Mouse (Mus musculus) liver, embryonic 11.5 days (tissue): ENCODE measurements around the gene Ankrd17. TPM values are rescaled to one million over a fixed set of nuclear protein-coding genes. Genes with fewer than 3 reads are reported as not detected.

Source experiments
- ATAC-seq: fragments of 200-750 bp; cut with Nextera tagmentation; replicated peaks from 2 replicates; pipeline ENCODE4 v1.8.0; 2017; ENCODE audit warnings: moderate number of reproducible peaks, mild to moderate bottlenecking, moderate TSS enrichment, moderate library complexity; ENCODE audit not compliant: low FRiP score
- DNase-seq: peaks from one replicate; pipeline ENCODE4 v3.0.0-alpha.2; 2017; ENCODE audit warnings: low spot score
- H3K27ac ChIP-seq: fragments of 300-500 bp; sonication (generic); 2 replicates; pipeline ENCODE4 v1.5.1; 2014; ENCODE audit warnings: mild to moderate bottlenecking, low read depth, low read length, control low read depth
- H3K27me3 ChIP-seq: fragments of 300-500 bp; sonication (generic); replicated peaks from 2 replicates; pipeline ENCODE4 v1.6.1; 2014; ENCODE audit warnings: low read length, mixed read lengths; ENCODE audit not compliant: control insufficient read depth, insufficient read depth
- H3K36me3 ChIP-seq: fragments of 300-500 bp; sonication (generic); 2 replicates; pipeline ENCODE4 v1.6.1; 2014; ENCODE audit warnings: mild to moderate bottlenecking, low read length, moderate library complexity, mixed read lengths; ENCODE audit not compliant: control insufficient read depth, insufficient read depth
- H3K4me1 ChIP-seq: fragments of 300-500 bp; sonication (generic); replicated peaks from 2 replicates; pipeline ENCODE4 v1.6.1; 2014; ENCODE audit warnings: low read length, mixed read lengths; ENCODE audit not compliant: control insufficient read depth, insufficient read depth
- H3K4me2 ChIP-seq: fragments of 300-500 bp; sonication (generic); 2 replicates; pipeline ENCODE4 v1.6.1; 2014; ENCODE audit warnings: mild to moderate bottlenecking, control low read depth, moderate library complexity
- H3K4me3 ChIP-seq: fragments of 300-500 bp; sonication (generic); 2 replicates; pipeline ENCODE4 v1.5.1; 2014; ENCODE audit warnings: low read depth, low read length, control low read depth
- H3K9ac ChIP-seq: fragments of 300-500 bp; sonication (generic); 2 replicates; pipeline ENCODE4 v1.6.1; 2014; ENCODE audit warnings: low read depth, low read length, control low read depth
- H3K9me3 ChIP-seq: fragments of 300-500 bp; sonication (generic); 2 replicates; pipeline ENCODE4 v1.6.1; 2016; ENCODE audit warnings: low read length, inconsistent platforms, mixed read lengths; ENCODE audit not compliant: control insufficient read depth
- WGBS: fragments of 180-500 bp; shearing (Covaris S2); extraction: QIAGEN DNeasy Blood & Tissue Kit; methylation state at CpG from one replicate; pipeline ENCODE4 v1.1.7; 2014; 5-methylcytosine and 5-hydroxymethylcytosine counted together
- polyA plus RNA-seq: library from polyadenylated mRNA; unstranded; fragments of >200 nt; fragmentation: Nextera tagmentation; extraction: Ambion mirVana; gene quantifications from 2 replicates; pipeline ENCODE4 v1.2.1, GENCODE M21; 2014

Ankrd17 gene
- polyA plus RNA-seq, 1 experiment from 2014 or later: 32.2 TPM

GRCm38 (mm10) chr5:90381458-90381857 lies 15.1 kb upstream of the Ankrd17 start:
- WGBS: 81% methylated on average over 4 of the region's 4 CpGs
- H3K4me1 ChIP-seq: no peaks in the 10 kb centered on the region
- H3K27me3 ChIP-seq: no peaks in the 10 kb centered on the region
- ATAC-seq: no peak
- no peaks in the 10 kb centered on the region for H3K36me3 ChIP-seq
- H3K27ac ChIP-seq: no peak overlapping the region
- H3K9me3 ChIP-seq: no peaks in the 10 kb centered on the region
- no peak overlapping the region for H3K9ac ChIP-seq
- no peak for DNase-seq
- H3K4me3 ChIP-seq: no peak overlapping the region
- H3K4me2 ChIP-seq: no peak overlapping the region

DNA sequence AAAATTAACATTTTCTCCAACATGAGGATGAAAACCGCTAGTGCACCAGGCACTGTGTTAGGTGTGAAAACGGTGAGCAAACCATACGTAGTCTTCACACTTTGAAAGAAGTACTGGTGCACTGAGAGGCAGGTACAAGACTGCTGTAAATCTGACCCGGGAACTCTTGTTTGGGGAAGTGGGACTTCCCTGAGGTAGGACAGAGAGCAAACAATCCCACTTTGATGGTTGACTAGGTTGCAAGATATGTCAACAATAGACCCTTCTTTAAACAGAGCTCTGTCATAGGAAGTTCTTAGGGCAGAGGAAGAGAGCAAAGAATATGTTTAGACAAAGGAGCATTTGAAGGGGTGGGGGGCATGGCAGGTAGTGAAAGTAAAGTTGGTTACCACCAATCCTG lies 7.3 kb upstream of the Ankrd17 start:
- H3K36me3 ChIP-seq: no peaks in the 10 kb centered on the region
- H3K4me2 ChIP-seq: no peak overlapping the region
- no peaks in the 10 kb centered on the region; the same call in 1 of the 2 replicates for H3K4me1 ChIP-seq
- no peaks in the 10 kb centered on the region for H3K27me3 ChIP-seq
- DNase-seq (no peak), ATAC-seq (0 out of 2 replicates have a peak, but pooled peaks have one; percentile 18)
- 77% methylated on average over 4 of the region's 4 CpGs for WGBS
- H3K9me3 ChIP-seq: no peaks in the 10 kb centered on the region
- no peak overlapping the region for H3K9ac ChIP-seq
- H3K27ac ChIP-seq: no peak overlapping the region
- H3K4me3 ChIP-seq: no peak overlapping the region

GRCm38 (mm10) chr5:90370401-90370800 lies 4.0 kb upstream of the Ankrd17 start:
- H3K9ac ChIP-seq: no peak overlapping the region
- no peaks in the 10 kb centered on the region for H3K27me3 ChIP-seq
- H3K27ac ChIP-seq: no peak overlapping the region
- no peak for DNase-seq
- H3K4me1 ChIP-seq: 0 out of 2 replicates have a peak, but pooled peaks cover 6% of the 10 kb centered on the region
- WGBS: 80% methylated on average over 5 of the region's 5 CpGs
- H3K36me3 ChIP-seq: no peaks in the 10 kb centered on the region
- ATAC-seq: no peak
- no peak overlapping the region for H3K4me2 ChIP-seq
- no peaks in the 10 kb centered on the region for H3K9me3 ChIP-seq
- no peak overlapping the region for H3K4me3 ChIP-seq

DNA sequence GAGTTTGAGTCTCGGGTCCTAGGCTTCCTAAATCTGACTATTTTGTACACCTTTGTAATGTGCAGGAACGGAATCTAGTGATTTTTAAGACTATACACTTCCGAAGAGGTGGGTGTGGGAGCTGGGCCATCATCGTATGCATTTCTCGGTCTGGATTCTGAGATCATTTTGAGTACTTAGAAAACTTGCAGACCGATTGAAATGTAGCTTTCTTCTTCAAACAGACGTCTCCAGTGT lies 608 bp upstream of the Ankrd17 start, which contains the start of gene Gm9958:
Gene Gm9958, plus strand, starts transcription at position 138 of the 237 bp plus-strand sequence.
- no peak for ATAC-seq
- Histone ChIP-seq H3K4me3 (peak within 1 kb of the TSS; percentile 96), H3K4me1 (peaks cover 15% of the 10 kb centered on the region), H3K27me3 (no peaks in the 10 kb centered on the region), H3K4me2 (peak within 1 kb of the TSS; percentile 83), H3K36me3 (no peaks in the 10 kb centered on the region; the same call in 1 of the 2 replicates), H3K9ac (peak within 1 kb of the TSS; percentile 99), H3K27ac (peak within 1 kb of the TSS; percentile 98), H3K9me3 (no peaks in the 10 kb centered on the region)
- 1% methylated on average over 7 of the region's 7 CpGs for WGBS
- no peak for DNase-seq

GRCm38 (mm10) chr5:90365141-90365951 lies 1.0 kb downstream of the Ankrd17 start:
- H3K9ac ChIP-seq: peak overlapping the region; percentile 99
- ATAC-seq (peak; percentile 46), DNase-seq (peak; percentile 73)
- no peaks in the 10 kb centered on the region; the same call in 1 of the 2 replicates for H3K36me3 ChIP-seq
- H3K4me3 ChIP-seq: peak overlapping the region; percentile 96
- no peaks in the 10 kb centered on the region for H3K27me3 ChIP-seq
- H3K9me3 ChIP-seq: no peaks in the 10 kb centered on the region
- H3K4me1 ChIP-seq: peaks cover 15% of the 10 kb centered on the region
- peak overlapping the region; percentile 88 for H3K4me2 ChIP-seq
- 0% methylated on average over 54 of the region's 61 CpGs for WGBS
- peak overlapping the region; percentile 98 for H3K27ac ChIP-seq

DNA sequence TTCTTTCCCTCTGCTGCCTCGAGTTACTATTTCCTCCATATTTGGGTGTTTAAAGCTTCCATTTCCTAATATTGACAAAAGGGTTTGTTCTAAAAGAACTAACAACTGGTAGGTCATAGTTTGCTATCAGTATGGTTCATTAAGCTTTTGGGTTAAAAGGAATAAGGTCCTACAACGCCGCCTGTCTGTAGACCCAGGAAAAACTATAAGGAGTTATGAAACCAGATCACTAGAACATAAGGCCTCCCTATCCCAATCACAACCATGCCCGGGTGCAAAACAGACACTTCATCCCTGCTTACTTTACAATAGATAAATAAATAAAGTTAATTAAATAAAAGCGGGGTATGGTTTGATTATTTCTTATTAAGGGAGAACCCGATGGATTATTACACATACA lies 1.9 kb downstream of the Ankrd17 start:
- Histone ChIP-seq H3K4me1 (peaks cover 15% of the 10 kb centered on the region), H3K36me3 (no peaks in the 10 kb centered on the region; the same call in 1 of the 2 replicates), H3K4me3 (peak overlapping the region; percentile 96), H3K4me2 (peak overlapping the region; percentile 88), H3K9ac (peak overlapping the region; percentile 99), H3K27ac (no peak overlapping the region), H3K27me3 (no peaks in the 10 kb centered on the region), H3K9me3 (no peaks in the 10 kb centered on the region)
- WGBS: 3% methylated on average over 6 of the region's 6 CpGs
- DNase-seq: no peak
- ATAC-seq: no peak

DNA sequence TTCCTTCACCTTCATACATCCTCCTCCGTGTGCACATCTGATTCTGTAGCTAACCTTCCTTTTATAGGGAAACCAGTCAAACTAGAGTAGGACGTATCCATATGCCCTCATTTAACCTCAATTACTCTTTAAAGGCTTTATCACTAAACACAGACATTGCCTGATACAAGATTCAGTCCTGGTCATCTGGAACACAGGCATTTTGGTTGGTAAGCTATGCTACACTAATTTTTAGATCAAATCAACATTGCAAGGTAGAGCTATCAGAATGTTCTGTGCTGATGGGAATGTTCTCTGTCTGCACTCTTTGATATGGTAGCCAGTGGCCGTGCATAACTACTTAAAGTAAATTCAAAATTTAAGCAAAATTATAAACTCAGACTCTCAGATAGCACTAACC lies 10.6 kb downstream of the Ankrd17 start:
- Histone ChIP-seq H3K36me3 (peaks cover 2% of the 10 kb centered on the region; the same call in 1 of the 2 replicates), H3K9ac (no peak overlapping the region), H3K4me3 (no peak overlapping the region), H3K4me2 (no peak overlapping the region), H3K27ac (no peak overlapping the region), H3K27me3 (no peaks in the 10 kb centered on the region), H3K9me3 (no peaks in the 10 kb centered on the region), H3K4me1 (peaks cover 32% of the 10 kb centered on the region)
- DNase-seq: no peak
- WGBS: 75% methylated on average over 3 of the region's 3 CpGs
- ATAC-seq: peak; percentile 56; the same call in 1 of the 2 replicates

DNA sequence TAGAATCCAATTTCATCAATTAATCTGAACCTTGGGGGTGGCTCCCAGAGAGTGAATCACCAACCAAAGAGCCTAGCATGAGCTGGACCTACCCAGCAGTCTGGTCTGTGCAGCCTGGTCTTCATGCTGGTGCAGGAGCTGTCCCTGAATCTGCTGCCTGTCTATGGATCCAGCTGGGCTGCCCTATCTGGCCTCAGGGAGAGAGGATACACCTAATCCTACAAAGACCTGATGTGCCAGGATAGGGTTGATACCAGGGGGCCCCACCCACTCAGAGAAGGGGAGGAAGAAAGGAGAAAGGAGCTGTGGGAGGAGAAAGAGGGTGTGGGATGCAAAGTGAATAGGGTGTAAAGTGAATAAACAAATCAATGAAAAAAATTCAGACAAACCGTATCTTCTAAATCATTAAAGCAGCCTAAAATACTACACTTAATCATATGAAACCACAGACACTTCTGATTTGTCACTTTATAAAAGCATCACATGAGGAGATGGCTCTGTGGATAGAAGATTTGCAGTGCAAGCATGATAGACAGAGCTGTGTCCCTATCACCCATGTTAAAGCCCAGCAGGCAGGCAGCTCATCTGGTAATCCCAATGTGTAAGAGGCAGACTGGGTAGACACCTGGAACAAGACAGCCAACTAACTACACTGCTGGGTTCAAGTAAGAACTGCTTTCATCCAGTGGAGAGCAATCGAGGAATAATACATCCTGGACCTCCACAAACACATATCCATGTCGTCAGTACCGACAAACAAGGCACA lies 12.6 kb downstream of the Ankrd17 start:
- Histone ChIP-seq H3K27me3 (no peaks in the 10 kb centered on the region), H3K9ac (no peak overlapping the region), H3K9me3 (no peaks in the 10 kb centered on the region), H3K4me1 (peaks cover 30% of the 10 kb centered on the region), H3K4me3 (no peak overlapping the region), H3K27ac (no peak overlapping the region), H3K4me2 (no peak overlapping the region), H3K36me3 (peaks cover 2% of the 10 kb centered on the region; the same call in 1 of the 2 replicates)
- no peak for DNase-seq
- ATAC-seq: peak; percentile 60
- 92% methylated on average over 4 of the region's 4 CpGs for WGBS
